Mouse (Mus musculus) kidney, postnatal 0 days (tissue): ENCODE data around the gene Nxpe4. TPM values are rescaled to one million over a fixed set of nuclear protein-coding genes. Genes with fewer than 3 reads are reported as not detected.
A peak's percentile ranks its signal among the peaks of the same experiment; 100 is the strongest.

ENCODE experiments used
- ATAC-seq: fragments of 200-750 bp; cut with Nextera tagmentation; replicated peaks from 2 replicates; pipeline ENCODE4 v1.8.0; 2017; ENCODE audit warnings: low read depth, moderate number of reproducible peaks, moderate TSS enrichment, moderate library complexity; ENCODE audit not compliant: low FRiP score
- DNase-seq: peaks from one replicate; pipeline ENCODE4 v3.0.0-alpha.2; 2016; ENCODE audit warnings: low spot score
- H3K27ac ChIP-seq: fragments of 300-500 bp; sonication (generic); 2 replicates; pipeline ENCODE4 v1.5.1; 2014; ENCODE audit warnings: mild to moderate bottlenecking
- H3K27me3 ChIP-seq: fragments of 300-500 bp; sonication (generic); 2 replicates; pipeline ENCODE4 v1.6.1; 2014; ENCODE audit warnings: low read length, mixed read lengths; ENCODE audit not compliant: insufficient read depth
- H3K36me3 ChIP-seq: fragments of 300-500 bp; sonication (generic); 2 replicates; pipeline ENCODE4 v1.6.1; 2014; ENCODE audit warnings: low read length, mixed read lengths; ENCODE audit not compliant: insufficient read depth
- H3K4me1 ChIP-seq: fragments of 300-500 bp; sonication (generic); replicated peaks from 2 replicates; pipeline ENCODE4 v1.6.1; 2014; ENCODE audit warnings: antibody characterized with exemption, low read length, mixed read lengths; ENCODE audit not compliant: insufficient read depth
- H3K4me2 ChIP-seq: fragments of 300-500 bp; sonication (generic); 2 replicates; pipeline ENCODE4 v1.6.1; 2014; ENCODE audit warnings: mild to moderate bottlenecking, low read length, moderate library complexity, mixed read lengths
- H3K4me3 ChIP-seq: fragments of 300-500 bp; sonication (generic); replicated peaks from 2 replicates; pipeline ENCODE4 v1.5.1; 2014; ENCODE audit warnings: low read depth, low read length
- H3K9ac ChIP-seq: fragments of 300-500 bp; sonication (generic); 2 replicates; pipeline ENCODE4 v1.6.1; 2014; ENCODE audit warnings: low read depth, low read length
- H3K9me3 ChIP-seq: fragments of 300-500 bp; sonication (generic); replicated peaks from 2 replicates; pipeline ENCODE4 v1.6.1; 2016; ENCODE audit warnings: low read length, inconsistent platforms, mixed read lengths
- CTCF ChIP-seq: IDR thresholded peaks from 2 replicates; pipeline ENCODE4 v1.5.1; 2016; ENCODE audit warnings: antibody characterized with exemption, low read depth, mild to moderate bottlenecking, moderate library complexity
- WGBS: fragments of 180-500 bp; shearing (Covaris S2); extraction: QIAGEN DNeasy Blood & Tissue Kit; methylation state at CpG from one replicate; pipeline ENCODE4 v1.1.7; 2014; 5-methylcytosine and 5-hydroxymethylcytosine counted together
- polyA plus RNA-seq: library from polyadenylated mRNA; unstranded; fragments of >200 nt; fragmentation: Nextera tagmentation; extraction: Ambion mirVana; gene quantifications from 2 replicates; pipeline ENCODE4 v1.2.1, GENCODE M21; 2015

Gene Nxpe4
- polyA plus RNA-seq, 1 experiment from 2014 or later = 8.9 TPM

DNA sequence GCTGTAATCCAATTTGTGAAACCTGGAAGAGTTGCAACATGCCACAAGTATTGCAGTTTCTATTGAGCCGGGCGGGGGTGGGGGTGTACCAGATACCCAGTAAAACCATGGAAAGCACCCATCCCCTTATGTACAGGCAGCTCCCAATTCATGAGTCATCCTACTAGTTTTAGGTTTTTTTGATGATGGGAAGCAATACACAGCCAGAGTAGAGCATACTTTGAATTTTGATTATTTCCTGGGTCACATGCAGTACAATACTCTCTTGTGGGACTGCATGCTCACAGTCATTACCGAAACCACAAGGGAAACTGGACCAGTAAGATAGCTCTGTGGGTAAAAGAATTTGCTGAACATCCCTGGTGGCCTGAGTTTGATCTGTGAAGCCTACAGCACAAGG is 195.3 kb downstream of the Nxpe4 start:
- DNase-seq = no peak
- H3K4me3 ChIP-seq = no peak overlapping the region
- 89% methylated on average over 3 of the region's 3 CpGs for WGBS

DNA sequence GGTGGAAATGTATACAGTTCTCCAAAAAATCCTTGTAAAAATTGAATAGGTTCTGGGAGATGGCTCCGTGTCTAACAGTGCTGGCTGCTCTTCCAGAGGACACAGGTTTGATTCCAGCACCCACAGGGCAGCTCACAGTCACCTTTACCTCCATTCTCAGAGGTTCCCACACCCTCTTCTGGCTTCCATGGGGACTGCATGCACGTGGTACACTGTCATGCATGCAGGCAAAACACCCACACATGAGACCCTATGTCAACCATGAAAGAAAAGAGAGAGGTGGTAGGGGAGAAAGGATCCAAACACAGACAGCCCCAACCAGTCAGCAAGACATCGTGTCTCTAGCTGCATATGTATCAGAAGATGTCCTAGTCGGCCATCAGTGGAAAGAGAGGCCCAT is 199.0 kb downstream of the Nxpe4 start:
- peak; percentile 18; the same call in 1 of the 2 replicates for TF ChIP-seq CTCF
- Histone ChIP-seq H3K36me3 (no peaks in the 10 kb centered on the region), H3K9me3 (no peaks in the 10 kb centered on the region), H3K4me1 (no peaks in the 10 kb centered on the region), H3K27me3 (no peaks in the 10 kb centered on the region), H3K9ac (no peak overlapping the region), H3K4me2 (no peak overlapping the region), H3K4me3 (no peak overlapping the region), H3K27ac (no peak overlapping the region)
- no peak for DNase-seq
- 75% methylated on average over 4 of the region's 4 CpGs for WGBS
- ATAC-seq = no peak

More for the DNA sequence above, 195.3 kb downstream of the Nxpe4 start:
- no peaks in the 10 kb centered on the region for H3K27me3 ChIP-seq
- no peak for ATAC-seq
- H3K9ac ChIP-seq = no peak overlapping the region
- no peaks in the 10 kb centered on the region for H3K36me3 ChIP-seq
- no peak overlapping the region for H3K4me2 ChIP-seq
- no peak overlapping the region for H3K27ac ChIP-seq
- no peaks in the 10 kb centered on the region for H3K9me3 ChIP-seq
- no peaks in the 10 kb centered on the region for H3K4me1 ChIP-seq
- no peak for TF ChIP-seq CTCF

DNA sequence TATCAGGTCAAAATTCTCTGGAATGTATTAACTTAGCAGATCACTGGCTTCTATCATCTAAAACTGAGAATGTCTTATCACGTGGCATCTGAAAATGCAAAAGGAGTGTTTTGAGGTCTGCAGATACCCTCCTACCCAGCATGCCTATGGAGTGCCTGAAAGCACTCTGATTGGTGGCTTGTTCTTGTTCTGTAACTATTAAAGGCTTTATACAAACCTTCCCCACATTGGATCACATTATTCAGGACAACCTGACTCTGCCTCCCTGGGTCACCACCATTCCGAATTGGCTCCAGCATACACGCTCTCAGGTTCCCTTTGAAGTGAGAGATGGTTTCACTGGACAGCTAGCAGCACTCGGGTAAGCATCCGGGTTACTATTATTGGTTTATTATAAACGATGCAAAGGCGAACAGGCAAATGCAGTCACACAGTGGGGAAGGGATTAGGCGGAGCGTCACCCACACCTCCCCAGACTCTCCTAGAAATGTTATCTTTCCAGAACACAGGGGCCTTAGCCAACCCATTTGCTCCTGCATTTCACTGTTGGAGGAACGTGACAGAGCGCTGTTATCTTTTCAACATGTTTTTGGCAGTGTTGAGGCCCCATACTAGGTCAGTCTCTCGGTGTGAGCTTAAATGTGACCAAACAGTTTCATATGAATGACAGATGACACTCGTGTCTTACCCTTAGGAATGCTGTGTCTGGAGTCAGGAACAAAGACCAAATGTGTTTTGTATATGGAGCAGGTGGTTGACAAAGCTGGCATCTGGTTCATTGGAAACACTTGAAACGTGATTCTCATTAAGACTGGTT is 200.2 kb downstream of the Nxpe4 start:
- H3K4me1 ChIP-seq = no peaks in the 10 kb centered on the region
- DNase-seq = no peak
- H3K27me3 ChIP-seq = no peaks in the 10 kb centered on the region
- no peak overlapping the region for H3K4me2 ChIP-seq
- ATAC-seq = no peak
- WGBS = 80% methylated on average over 14 of the region's 14 CpGs
- TF ChIP-seq CTCF = no peak
- no peak overlapping the region for H3K9ac ChIP-seq
- H3K36me3 ChIP-seq = no peaks in the 10 kb centered on the region
- no peaks in the 10 kb centered on the region for H3K9me3 ChIP-seq
- no peak overlapping the region for H3K4me3 ChIP-seq
- H3K27ac ChIP-seq = no peak overlapping the region

- ATAC-seq (no peak), DNase-seq (no peak)
- Histone ChIP-seq H3K4me2 (no peak overlapping the region), H3K4me1 (no peaks in the 10 kb centered on the region), H3K27me3 (no peaks in the 10 kb centered on the region), H3K9me3 (no peaks in the 10 kb centered on the region), H3K4me3 (no peak overlapping the region), H3K9ac (no peak overlapping the region), H3K36me3 (no peaks in the 10 kb centered on the region), H3K27ac (no peak overlapping the region)
- TF ChIP-seq CTCF = no peak
- 90% methylated on average over 6 of the region's 6 CpGs for WGBS
Measured at GRCm38 (mm10) chr9:48362743-48363142, 200.9 kb downstream of the Nxpe4 start.

DNA sequence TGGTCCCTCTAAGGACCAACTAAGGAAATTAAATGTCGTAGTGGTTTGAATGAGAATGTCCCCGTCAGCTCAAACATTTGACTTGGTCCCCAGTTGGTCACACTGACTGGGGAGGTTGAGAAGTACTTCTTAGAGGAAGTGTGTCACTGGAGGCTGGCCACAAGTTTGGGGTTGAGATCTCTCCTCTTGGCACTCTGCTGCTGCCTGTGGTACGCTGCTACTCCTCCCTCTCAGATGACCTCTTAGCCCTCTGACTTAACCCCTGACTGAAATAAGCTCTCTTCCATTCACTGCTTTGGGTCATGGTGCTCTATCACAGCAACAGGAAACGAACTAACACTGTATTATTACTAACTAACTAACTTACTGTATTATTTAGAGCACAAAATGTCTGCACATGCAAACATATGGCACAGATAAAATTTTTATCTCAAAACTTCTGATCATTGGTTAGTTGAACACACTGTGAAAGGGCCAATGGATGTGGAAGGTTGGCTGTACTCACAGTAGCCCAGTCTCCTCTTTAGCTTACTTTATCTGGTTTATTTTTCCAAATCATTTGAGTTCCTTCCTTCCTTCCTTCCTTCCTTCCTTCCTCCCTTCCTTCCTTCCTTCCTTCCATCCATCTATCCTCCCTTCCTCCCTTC is 211.5 kb downstream of the Nxpe4 start:
- H3K36me3 ChIP-seq = no peaks in the 10 kb centered on the region
- DNase-seq (no peak), ATAC-seq (no peak)
- no peak overlapping the region for H3K27ac ChIP-seq
- no peak overlapping the region for H3K4me3 ChIP-seq
- no peaks in the 10 kb centered on the region for H3K4me1 ChIP-seq
- H3K9ac ChIP-seq = no peak overlapping the region
- TF ChIP-seq CTCF = no peak
- H3K27me3 ChIP-seq = no peaks in the 10 kb centered on the region
- WGBS = 84% methylated on average over 4 of the region's 4 CpGs
- H3K9me3 ChIP-seq = no peaks in the 10 kb centered on the region
- H3K4me2 ChIP-seq = no peak overlapping the region

- H3K27me3 ChIP-seq = no peaks in the 10 kb centered on the region
- H3K27ac ChIP-seq = no peak overlapping the region
- no peak overlapping the region for H3K9ac ChIP-seq
- ATAC-seq (no peak), DNase-seq (no peak)
- H3K36me3 ChIP-seq = no peaks in the 10 kb centered on the region
- H3K4me3 ChIP-seq = no peak overlapping the region
- H3K4me2 ChIP-seq = no peak overlapping the region
- TF ChIP-seq CTCF = no peak
- 46% methylated on average over 2 of the region's 2 CpGs for WGBS
- no peaks in the 10 kb centered on the region for H3K4me1 ChIP-seq
- H3K9me3 ChIP-seq = no peaks in the 10 kb centered on the region
Measured at GRCm38 (mm10) chr9:48374357-48374756, 212.5 kb downstream of the Nxpe4 start.
